Mouse (Mus musculus) megakaryocyte progenitor cell, adult 5-6 weeks (primary cell): ENCODE measurements around the gene Pigk. TPM values are rescaled to one million over a fixed set of nuclear protein-coding genes. Genes with fewer than 3 reads are reported as not detected.
"Not testable (repeated sequence)": the region's sequence is repeated elsewhere in the genome, so short reads cannot be mapped to it uniquely, and the experiment has no call there.

ENCODE experiments used
- ATAC-seq: replicated peaks from 2 replicates; pipeline ENCODE4 v1.8.0; 2016; ENCODE audit warnings: mild to moderate bottlenecking, moderate TSS enrichment, inconsistent platforms; ENCODE audit not compliant: poor library complexity
- total RNA-seq, 2 experiments: library from RNA; stranded (forward) in 1 of 2; stranded (reverse) in 1 of 2; fragments of 157-497, 149-512 nt in 1 of 2; fragments of 200-1000 nt in 1 of 2; gene quantifications; 2 replicates each; pipeline versions ENCODE4 v1.2.3 to v1.2.4; 2015 to 2017

Gene Pigk
- total RNA-seq, 2 experiments from 2014 or later, result 49.9 to 50.9 TPM

GRCm38 (mm10) chr3:152763139-152763882 lies 49.4 kb downstream of the Pigk start:
- ATAC-seq, result peak; percentile 81

DNA sequence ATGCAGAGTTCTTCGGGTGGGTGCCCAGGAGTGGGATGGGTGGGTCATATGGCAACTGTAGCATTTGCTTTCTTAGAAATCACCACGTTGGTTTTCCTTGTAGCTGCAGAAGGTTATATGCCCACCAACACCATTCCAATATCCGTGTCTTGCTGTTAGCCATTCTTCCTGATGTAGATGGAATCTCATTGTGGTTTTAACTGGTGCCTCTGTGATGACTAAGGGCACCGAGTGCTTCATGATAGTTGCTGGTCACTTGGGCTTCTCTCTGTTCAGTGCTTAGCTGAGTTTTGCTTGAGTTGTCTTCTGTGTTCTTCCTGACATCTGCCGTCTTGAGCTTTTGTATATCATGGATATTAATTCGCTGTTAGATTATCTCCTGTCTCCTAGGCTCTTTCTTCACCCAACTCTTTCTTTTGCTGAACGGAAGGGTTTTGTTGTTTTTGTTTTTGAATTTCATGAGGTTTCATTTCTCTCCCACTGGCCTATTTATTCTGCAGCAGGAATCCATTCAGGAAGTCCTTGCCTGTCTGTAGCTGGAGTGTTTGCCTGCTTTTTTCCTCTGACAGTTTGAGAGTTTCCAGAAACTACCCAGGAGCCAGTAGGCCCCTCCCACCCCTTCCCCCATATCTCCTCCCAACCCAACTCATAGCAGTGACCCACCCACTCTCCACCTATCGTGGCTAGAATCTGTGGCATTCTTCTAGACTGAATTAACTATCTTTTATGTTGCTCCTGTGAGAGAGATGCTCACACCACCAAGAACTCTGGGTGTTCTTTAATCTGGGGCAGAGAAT lies 50.8 kb downstream of the Pigk start:
- no peak for ATAC-seq

DNA sequence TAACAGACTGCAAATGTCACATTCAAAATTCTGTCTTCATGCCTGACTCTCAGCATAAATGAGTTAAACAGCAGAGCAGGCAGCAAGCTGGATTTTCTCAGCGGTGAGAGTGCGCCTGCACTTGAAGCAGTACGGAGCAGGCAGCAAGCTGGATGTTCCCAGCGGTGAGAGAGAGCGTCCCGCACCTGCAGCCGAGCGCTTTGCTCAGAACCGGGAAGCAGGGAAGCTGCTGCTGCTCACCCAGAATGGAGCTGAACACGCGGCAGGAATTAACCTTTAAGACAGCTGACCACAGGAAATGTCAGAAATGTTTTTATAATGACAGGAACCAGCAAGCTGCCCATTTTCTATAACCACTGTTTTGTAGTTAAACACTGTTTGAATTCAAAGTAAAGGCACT lies 53.6 kb downstream of the Pigk start:
- ATAC-seq, result no peak

DNA sequence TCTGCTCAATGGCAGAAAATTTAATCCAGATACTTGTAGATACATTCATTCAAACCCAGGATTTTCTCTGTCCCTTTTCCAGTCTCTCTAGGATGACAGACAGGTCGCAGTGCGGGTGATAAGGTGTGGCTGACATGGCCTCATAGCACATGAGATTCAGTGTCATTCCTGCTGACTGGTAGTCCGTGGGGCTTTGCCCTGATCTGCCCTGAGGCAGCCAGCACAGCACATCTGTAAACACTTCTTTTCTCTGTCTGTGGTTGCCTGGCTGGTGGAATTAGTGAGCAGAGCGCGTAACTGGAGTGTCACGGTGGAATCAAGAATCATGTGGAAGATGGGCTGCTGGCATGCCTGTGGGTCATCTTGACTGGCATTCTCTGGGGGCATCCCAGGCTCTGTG lies 56.2 kb downstream of the Pigk start:
- no peak for ATAC-seq

- no peak for ATAC-seq
Measured at GRCm38 (mm10) chr3:152776363-152776762, 62.5 kb downstream of the Pigk start.

DNA sequence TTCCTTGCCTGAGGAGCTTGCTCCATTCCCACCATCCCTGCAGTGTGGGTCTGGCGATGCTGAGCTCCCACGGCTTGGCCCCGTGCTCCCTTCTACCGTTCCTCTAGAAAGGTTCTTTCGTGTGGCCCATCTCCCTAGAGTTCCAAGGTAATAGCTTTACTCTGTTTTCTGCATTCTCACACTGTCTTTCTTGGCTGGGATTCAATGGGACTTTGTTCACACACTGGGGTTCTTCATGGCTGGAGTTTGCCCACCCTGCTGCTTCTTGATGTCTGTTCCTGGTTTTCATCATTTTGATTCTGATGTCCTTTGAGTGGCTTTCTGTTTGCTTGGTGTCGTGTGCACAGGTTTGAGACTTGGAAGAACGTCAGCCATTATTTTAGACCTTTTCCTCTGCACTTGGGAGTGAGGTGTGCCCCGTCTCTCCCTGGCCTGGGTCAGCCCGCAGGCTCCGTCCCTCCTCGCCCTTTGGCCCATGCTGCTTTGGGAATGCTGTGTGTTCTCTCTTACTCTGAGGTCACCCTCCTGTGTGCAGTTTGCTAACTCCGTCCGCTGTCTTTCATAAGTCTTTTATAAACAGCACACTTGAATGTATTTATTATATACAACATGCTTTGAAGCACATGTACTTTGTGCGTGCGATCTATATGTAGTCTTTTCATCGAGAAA lies 63.1 kb downstream of the Pigk start:
- no peak for ATAC-seq

DNA sequence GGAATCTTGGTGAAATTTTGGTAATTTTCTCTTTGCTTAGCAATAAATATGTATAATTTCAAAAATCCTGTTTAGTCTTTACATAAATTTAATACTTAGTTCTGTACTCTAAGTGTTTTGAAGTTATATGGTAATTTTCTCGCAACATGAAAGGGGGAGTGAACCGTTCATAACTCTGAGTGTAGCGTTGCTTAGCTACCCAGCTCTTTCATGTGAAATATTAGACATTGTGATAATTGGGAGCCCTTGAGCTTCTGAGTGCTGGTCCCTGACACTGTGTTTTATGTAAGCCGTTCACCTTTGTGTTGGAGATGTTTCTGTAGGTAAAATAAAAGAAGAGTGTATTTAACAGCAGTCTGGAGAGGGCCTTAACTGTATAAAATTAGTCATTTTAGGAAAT lies 65.9 kb downstream of the Pigk start:
- ATAC-seq, result no peak

DNA sequence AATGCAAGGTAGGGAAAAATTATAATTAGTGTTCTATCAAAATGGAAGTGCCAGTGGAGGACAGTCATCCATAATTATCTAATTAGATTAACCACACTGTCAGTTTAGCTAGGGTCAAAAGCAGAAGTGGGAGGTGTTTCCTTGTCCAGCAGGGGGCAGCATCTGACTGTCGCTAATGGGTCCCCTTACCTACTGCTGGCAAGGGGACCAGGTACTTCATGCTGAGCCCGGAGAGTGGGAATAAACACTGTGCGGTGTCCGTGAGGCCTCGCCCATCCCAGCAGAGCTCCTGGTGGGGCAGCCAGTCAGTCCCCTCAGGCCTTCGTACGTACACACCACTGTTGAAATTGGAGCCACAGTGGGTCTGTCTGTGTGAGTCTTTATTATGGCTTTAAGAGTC lies 69.9 kb downstream of the Pigk start:
- ATAC-seq, result peak; percentile 97

DNA sequence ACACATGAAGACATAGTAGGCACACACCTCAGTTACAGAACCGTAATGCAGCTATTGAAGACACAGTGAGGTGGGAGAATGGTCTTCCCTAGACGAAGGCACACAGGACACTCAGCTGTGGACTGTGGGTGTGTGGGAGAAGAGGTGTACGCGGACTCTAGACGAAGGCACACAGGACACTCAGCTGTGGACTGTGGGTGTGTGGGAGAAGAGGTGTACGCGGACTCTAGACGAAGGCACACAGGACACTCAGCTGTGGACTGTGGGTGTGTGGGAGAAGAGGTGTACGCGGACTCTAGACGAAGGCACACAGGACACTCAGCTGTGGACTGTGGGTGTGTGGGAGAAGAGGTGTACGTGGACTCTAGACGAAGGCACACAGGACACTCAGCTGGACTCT lies 70.5 kb downstream of the Pigk start:
- 0 out of 2 replicates have a peak, but pooled peaks have one; percentile 22 for ATAC-seq

DNA sequence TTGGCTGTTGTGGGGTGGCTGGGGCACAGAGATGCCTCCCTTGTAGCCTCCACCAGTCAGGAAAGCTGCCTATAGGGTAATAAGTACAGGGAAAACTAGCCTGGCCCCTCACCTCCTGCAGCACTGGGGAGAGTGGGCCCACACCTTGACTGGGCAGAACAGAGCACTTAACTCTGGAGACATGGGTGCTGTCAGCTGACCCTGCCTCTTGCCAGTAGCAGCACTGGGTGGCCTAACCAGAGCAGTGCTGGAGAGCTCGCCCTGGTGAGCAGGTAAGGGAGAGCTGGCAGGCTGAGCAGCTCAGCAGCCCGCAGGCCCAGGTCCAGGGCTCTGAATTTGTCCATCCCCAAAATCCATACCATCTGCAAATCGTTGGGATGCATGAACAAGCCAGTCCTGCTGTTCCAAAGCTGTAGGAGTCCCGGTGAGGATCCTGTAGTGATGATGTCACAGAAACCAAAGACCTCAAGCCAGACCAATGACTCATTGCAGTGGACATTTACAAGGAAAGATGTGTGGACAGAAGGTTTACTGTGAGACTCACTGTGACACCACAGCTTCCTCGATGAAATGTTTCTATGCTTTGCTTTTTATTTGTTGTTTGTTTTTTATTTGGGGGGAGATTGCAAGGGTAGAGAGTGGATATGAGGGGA lies 74.5 kb downstream of the Pigk start:
- not testable (repeated sequence) for ATAC-seq

GRCm38 (mm10) chr3:152792601-152793000 lies 78.7 kb downstream of the Pigk start:
- ATAC-seq, result 0 out of 2 replicates have a peak, but pooled peaks have one; percentile 16

DNA sequence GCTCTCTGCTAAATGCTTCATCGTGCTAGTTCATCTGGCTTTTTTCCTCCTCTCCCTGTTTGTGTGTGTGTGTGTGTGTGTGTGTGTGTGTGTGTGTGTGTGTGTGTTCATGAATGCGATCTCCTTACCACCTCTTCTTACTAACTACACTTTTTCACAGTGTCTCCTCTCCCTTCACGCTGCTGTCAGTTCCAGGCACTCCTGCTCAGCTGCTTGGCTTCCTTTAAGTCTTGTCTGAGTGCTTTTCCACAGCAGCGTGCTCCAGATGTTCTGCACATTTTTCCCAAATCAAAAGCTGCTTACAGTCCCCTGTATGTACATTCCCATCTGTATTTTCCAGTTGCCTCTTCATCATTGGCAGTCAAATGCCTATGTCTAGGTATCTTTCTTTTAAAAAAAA lies 79.1 kb downstream of the Pigk start:
- no peak for ATAC-seq

- no peak for ATAC-seq
Measured at GRCm38 (mm10) chr3:152796216-152796615, 82.3 kb downstream of the Pigk start.

GRCm38 (mm10) chr3:152797354-152797753 lies 83.5 kb downstream of the Pigk start:
- no peak for ATAC-seq

DNA sequence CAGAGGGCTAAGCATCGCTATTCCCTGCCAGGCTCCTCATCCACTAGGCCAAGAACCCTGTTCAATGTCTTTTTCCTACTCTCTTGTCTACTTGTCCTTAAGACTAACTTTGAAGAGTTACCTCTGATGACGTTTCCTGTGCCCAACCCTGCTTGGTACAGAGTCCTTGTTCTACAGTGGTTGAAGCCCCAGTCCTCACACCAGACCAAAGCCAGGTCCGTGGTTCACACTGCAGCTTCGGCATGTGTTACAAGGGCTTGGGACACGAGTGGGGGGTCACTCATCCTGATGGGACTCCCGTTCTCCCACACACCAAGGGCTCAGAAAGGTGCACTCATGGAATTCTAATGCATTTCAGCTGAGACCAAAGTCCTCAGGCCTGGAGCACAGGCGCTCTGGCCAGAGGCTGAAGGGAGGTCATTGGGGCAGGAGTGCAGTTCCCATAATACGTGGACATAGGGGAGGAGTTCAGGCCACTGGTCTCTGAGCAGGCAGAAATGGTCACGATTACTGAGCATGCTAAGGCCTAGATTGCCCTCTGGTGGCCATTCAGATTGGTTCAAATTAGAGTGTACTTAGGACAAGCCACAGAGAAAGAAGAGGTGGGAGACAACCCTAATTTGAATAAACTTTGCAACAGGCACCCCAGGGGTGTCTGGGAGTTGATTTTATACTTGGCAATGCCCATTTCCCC lies 86.0 kb downstream of the Pigk start:
- ATAC-seq, result peak; percentile 87

GRCm38 (mm10) chr3:152813905-152814304 lies 100.0 kb downstream of the Pigk start:
- peak; percentile 44; the same call in 1 of the 2 replicates for ATAC-seq

DNA sequence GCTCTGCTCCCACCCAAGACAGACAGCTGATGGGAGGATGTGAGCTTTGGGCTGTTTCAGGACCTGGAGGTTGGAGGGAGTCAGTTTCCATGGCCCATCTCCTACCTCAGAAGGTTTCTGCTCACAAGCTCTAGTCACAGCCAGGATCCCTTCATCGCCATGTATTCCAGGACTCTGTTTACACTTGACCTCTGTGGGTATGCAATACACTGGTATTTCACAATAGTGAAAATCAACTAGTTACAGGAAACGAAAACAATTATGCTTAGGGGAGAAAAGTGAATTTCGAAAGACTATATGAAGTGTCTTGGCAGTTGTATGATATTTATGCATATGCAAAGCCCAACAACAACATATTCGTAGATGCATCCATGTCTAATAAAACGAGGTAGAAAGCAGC lies 101.2 kb downstream of the Pigk start:
- no peak for ATAC-seq

DNA sequence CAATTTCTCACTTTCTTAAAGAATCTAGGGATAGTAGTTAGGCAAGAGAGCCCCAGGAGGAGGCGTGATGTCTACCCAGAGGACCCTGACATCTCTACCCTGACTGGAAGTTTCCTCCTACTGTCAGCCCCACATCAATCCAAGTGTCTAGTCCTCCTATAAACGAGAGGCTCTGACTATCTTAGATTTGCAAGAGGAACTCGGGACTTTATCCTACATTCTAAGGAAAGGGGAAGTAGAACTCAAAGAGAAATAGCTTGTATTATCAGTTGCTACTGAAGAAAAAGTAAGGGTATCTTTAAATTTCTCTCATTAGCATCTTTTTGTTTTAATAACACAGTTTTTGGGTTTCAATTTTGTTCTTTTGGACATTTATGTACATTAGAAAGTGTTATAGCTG lies 106.5 kb downstream of the Pigk start:
- no peak for ATAC-seq

DNA sequence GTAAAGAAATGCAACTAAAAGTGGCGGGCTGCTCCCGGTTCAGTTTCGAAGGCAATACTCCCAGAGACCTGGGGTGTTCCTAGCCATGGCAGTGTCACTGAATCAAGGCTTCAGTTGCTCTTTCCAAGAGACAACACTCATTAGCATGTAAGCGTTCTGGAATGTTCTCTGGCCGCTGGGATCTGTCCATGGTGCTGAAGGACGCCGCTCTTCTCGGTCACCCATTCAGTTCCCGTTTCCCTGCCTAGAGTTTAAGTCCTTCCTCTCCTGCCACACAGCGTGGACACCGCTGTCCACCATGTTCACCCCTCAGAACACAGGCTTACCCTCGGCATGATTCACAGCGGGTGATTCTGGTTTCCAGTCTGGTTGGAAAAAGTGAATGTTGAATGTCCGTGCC lies 107.3 kb downstream of the Pigk start:
- peak; percentile 80 for ATAC-seq

- no peak for ATAC-seq
Measured at GRCm38 (mm10) chr3:152831377-152831776, 117.5 kb downstream of the Pigk start.

DNA sequence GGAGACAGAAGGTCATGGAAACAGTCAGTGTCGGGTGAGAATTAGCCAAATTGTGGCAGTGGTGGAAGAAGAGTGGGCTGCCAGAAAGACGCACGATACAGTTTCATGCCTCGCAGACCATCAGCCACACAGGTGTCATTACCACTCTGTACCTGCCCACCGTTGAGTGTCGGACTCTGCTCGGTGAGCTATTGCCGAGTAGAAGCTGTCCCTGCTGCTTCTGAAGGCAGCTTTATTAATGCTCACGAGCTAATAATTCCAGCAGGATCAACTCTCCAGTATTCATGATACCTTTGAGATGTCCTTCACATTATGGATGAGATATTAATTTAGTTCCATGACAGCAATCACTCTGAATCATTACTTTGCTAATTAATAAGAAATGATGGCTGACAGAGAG lies 118.1 kb downstream of the Pigk start:
- ATAC-seq, result no peak
